Mouse (Mus musculus) heart, postnatal 25 days (tissue): Measurements from ENCODE around the gene Camk2n1. TPM values are rescaled to one million over a fixed set of nuclear protein-coding genes. Genes with fewer than 3 reads are reported as not detected.
A peak's percentile ranks its signal among the peaks of the same experiment; 100 is the strongest.
"Not testable (repeated sequence)": the region's sequence is repeated elsewhere in the genome, so short reads cannot be mapped to it uniquely, and the experiment has no call there.

Source experiments
- DNase-seq: peaks from one replicate; pipeline ENCODE4 v3.0.0; 2022; ENCODE audit warnings: low spot score
- intact Hi-C: fragments of 180-260 bp; cut with DNase I; formaldehyde crosslinking; loops from one replicate; pipeline ENCODE4 v1.15.1; 2025
- total RNA-seq, 2 experiments: library from RNA; stranded (reverse); gene quantifications; 2 replicates each; pipeline ENCODE4 v1.2.3; 2021

Gene Camk2n1
- 10 to 100 TPM in 1 of 2 experiments, 1 to 10 TPM in 1; 9.6 to 11.2 TPM for total RNA-seq

DNA sequence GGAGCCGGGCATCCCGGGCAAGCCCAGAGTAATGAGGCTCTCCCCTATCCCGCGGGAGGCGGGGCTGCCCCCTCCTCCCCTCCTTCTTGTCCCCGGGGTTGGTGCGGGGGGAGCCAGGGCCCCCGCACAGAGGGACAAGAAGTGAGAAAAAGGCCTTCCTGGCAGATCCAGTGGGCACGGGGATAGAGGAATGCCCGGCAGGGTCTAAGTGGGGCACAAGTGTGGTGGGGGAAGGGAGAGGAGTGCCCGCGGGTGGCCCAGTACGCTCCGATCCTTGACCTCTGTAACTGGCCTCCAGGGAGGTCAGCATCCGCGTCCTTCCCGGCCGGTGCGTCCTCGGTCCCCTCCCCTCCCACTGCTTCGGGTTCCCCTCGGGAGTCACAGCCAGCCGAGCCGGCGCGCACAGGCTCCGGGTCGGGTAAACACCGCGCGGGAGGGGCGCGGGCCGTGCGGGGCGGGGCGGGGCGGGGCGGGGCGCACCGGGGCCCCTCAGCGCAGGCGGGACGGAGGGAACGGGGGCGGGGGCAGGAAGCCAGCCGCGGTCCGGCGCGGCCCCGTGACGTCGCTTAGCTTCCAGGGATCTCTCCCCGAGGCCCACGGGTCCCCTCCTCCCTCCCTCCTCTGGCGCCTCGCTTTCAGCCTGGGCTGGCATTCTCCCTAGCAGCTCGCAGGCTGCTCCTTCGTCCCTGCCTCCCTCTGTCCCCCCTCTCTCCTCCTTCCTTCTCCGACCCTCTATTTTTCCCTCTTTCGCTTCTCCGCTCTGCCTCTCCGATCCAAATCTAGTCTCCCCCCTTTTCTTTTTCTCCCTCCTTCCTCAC is at the start of gene Camk2n1:
Camk2n1 (plus strand) TSS at position 562 of the 818 bp plus-strand sequence.
- intact Hi-C loops: no loop called here
- peak; percentile 78 for DNase-seq

DNA sequence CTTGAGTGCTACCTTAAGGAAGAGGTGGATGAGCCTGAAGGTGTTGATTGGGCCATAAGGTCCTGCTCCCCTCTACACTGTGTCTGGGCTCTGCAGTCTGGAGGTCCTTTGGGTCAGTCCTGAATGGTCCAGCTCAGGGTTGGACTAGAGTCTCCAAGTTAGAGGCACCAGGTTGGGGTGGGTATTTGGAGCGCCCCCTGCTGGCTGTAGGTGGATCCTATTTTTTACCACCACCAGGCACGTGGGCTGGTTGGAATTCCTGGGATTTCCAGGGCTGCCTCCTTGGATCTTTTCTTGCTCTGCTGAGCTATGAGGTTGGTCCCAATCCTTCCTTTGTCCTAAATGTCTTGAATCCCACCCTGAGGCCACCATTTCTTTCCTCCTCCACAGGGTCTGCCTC is 49.3 kb upstream of the Camk2n1 start:
- no peak for DNase-seq
- intact Hi-C loops: no loop called here

DNA sequence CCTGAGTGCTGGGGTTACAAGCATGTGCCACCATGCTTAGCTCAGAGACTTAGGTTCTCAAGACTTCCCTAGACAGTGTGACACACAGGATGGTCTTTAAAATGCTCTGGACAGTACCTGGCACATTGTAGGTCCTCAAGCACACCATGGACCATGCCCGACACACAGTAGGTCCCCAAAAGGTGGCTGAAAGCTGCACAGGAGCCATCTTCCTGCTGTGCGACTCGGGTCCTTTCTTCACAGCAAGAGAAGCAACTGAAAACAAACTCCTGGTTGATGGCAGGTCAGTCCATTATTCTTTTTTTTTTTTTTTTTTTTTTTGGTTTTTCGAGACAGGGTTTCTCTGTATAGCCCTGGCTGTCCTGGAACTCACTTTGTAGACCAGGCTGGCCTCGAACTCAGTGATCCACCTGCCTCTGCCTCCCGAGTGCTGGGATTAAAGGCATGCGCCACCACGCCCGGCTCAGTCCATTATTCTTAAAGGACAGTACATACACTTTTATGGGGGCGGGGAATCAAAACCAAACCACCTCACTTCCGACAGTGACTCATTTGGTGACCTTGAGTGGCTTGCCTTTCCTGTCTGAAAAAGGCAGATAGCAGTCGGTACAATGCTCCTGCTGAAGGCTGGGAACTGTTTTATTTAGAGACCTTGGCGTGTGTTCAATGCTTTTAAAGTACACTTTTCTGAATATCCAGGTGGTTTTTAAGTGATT is 46.5 kb upstream of the Camk2n1 start:
- no peak for DNase-seq
- intact Hi-C loops: no loop called here

DNA sequence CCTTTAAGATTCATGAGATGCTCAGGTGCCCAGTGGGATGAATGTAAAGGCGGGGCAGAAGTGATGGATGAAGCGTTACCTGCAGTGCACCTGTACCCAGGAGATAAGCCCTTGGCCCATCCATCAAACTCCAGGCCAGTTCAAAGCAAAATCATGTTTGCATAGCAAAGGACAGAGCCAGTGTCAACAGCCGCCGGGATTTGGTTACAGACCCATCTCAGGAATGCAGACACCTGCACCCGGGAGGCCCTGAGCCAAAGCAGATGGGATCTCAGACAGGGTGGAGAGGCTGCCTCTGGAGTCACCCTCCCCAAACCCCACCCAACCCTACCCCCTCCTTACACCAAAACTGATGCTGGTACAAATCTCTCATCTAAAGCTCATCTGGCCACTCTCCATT is 43.1 kb upstream of the Camk2n1 start:
- intact Hi-C loops: no loop called here
- no peak for DNase-seq

DNA sequence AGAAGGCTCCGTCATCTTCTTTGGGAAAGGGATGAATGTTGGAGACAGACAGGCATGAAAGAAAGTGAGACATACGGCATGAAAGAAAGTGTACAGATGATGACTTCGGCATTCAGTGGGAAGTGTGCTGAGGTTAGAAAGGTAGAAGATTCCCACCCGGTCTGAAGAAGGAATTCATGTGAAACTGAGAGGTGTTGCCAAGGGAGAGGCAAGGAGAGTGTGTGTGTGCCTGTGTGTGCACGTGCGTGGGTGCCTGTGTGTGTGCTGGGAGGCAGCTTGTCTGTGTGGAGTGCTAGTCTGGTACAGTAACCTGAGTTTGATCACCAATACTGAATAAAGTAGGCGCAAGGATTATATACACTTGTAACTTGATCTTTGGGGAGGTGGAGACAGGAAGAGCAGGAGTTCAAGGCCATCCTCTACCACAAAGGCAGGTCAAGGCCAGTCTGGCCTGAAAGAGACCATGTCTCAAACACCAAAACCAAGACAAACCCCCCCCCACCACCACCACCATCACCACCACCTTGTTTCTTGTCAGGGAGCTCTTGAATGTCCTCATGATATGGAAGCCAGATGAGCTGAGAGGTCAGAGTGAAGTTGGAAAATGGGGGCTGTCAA is 42.5 kb upstream of the Camk2n1 start:
- intact Hi-C loops: no loop called here
- no peak for DNase-seq

DNA sequence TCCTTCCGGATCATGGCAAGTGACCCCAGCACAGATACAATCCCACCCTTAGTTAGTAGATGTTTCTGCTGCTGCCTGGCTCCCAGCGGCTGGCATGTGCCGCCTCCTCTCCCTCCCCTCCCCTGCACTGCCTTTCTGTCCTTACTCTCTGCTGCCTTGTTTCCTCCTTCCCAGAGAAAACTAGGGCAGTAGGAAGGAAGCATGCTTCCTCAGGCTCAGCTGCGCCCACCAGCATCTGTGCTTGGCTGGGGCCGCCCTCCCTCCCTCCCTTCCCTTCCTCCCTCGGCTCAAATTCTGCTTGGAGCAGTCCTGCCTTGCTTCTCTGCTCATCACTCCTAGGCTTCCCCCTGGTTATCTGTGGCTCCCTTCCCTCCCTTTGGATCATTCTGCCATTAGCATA is 39.4 kb upstream of the Camk2n1 start:
- intact Hi-C loops: no loop called here
- DNase-seq: no peak

DNA sequence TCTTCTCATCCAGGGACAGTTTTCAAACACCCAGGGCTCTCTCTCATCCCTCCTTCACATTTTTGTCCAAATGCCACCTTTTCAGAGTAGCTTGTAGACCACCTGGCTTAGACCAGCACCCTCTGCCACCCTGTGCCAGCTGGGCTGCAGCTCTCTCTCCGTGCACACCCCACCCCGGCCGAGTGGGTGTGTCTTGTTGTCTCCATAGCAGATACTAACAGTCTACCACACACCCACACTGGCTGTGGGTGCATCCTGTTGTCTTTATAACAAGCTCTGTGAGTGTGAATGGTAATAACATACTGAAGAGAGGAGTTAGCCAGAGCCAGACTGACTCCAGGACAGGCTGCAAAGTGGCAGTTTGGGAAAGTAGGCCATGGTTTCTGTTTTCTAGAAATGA is 38.1 kb upstream of the Camk2n1 start:
- intact Hi-C loops: no loop called here
- DNase-seq: no peak

DNA sequence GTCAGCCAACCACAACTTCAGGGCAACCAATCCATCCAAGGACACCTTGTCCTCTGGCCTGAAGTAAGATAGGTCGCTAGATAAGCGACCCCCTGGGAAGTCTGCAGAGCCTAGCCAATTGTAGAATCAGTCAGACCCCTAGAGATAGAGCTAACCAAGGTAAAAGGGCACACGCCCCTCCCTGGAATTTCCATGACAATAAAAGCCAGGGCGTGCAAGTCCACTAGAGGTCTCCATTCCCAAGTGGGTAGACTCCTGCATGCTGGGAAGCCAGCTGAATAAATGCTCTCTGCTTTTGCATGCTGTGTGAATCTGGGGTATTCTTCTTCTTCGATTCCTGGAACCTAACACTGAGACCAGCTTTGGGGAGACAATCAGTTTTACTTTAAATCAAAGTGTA is 37.7 kb upstream of the Camk2n1 start:
- DNase-seq: no peak
- intact Hi-C loops: no loop called here

DNA sequence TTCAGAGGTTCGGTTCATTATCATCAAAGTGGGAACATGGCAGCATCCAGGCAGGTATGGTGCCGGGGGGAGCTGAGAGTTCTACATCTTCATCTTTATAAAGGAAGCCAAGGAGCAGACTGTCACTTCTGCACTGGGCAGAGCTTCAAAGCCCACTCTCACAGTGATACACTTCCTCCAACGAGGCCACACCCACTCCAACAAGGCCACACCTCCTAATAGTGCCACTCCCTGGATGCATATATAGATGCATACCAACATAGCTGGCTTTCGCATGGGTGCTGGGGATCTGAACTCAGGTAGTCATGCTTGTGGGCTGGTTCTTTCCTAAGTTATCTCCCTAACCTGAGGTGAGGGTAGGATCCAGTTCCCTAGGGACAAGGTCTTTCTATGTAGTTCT is 36.2 kb upstream of the Camk2n1 start:
- intact Hi-C loops: no loop called here
- DNase-seq: no peak

DNA sequence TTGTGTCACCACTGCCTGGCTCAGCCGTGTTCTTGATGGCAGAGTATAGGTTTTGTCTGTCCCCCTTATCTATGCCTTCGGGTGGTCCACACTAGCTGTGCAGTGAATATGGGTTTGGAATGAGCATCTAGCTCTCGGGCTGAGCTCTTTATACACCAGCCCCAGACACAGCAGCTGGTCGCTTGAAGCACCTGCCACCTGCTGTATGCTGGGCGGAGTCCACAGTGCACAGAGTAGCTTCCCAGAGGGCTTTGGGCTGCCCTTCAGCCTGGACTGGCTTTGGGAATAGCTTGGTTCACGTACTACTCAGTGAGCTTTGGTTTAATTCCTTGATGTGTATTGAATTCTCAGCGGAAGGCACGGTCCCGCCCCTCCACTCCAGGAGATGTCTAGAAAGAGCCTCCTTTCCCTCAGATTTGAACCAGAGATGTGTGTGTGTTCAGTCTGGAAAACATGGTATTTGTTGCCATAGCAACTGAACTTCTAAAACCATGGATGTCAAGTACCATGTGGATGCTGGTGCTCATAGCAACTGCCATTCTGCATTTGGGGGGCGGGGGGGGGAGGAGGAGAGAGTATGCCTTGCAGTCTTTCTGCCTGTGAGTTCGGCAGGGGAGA is 35.7 kb upstream of the Camk2n1 start:
- no peak for DNase-seq

DNA sequence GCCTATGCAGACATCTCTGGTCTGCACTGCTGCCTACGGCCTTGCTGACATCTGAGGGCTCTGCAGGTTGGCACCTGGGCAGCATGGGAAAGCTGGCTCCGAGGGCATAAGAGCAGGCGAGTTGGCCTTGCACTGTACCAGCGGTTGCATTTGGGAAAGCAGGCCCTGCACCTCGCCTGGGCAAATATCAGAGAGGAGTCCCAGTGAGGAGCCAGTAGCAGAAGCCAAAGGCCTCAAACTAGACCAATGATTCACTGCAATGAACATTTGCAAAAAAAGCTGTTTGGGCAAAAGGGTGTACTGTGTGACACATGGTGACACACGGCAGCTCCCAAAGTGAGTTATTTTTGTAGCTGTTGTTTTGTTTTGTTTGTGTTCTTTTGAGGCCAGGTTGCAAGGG is 29.1 kb upstream of the Camk2n1 start:
- intact Hi-C loops: loop anchor here (10.0 kb wide), 1 partner anchor 300 kb away; no protein-coding TSS in a partner anchor
- DNase-seq: no peak

More for the DNA sequence above, 35.7 kb upstream of the Camk2n1 start:
- intact Hi-C loops: no loop called here

DNA sequence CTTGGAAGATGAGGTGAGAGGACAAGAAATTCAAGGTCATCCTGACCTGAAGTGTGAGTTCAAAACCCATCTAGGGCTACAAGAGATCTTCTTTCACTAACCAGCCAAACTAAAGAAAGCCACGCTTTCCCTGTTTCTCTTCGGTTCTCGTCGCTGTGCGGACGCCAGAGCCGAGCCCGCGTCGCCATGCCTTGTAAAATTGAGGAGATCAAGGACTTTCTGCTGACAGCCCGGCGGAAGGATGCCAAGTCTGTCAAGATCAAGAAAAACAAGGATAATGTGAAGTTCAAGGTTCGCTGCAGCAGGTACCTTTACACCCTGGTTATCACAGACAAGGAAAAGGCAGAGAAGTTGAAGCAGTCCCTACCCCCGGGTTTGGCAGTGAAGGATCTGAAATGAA is 28.5 kb upstream of the Camk2n1 start:
- intact Hi-C loops: loop anchor here (1.0 to 10.0 kb wide), 3 partner anchors 43 to 301 kb away; no protein-coding TSS in a partner anchor
- not testable (repeated sequence) for DNase-seq

DNA sequence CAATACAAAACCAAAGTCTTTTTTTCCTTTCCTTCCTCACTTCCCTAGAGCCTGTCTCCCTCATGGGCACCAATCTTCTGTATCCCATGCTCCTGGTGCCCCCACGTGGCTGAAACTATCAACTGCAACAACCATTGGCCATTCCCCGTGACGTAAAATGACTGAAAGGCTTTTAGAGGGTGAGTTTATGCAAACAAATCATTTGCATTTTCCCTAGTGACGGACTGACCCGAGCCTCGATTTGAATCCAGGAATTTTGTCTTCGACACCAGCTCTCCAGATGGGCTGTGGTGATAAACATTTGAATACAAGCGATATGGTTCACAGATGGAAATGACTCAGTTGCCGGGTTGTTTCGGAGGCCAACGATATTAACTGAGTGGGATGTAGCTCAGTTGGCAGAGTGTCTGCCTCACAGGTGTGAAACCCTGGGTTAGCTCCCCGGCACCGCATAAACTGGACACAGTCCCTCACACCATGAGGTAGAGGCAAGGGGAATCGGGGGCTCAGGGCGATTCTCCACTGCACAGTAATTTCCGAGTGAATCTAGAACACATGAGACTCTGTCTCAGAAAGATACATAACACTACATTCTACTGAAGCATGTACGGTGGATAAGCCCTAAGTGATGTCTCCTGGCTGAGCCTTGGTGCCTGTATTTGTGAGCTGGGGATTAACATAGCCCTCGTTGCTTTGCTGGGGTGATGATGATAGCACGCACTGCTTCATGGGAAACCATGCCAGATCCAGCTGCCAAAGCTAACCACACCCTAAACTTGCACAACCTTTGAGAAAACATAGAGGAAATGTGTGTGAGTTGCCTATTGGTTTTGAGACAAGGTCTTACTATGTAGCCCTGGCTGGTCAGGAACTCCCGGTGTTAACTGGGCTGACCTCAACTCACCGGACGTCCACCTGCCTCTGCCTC is 27.1 kb upstream of the Camk2n1 start:
- intact Hi-C loops: loop anchor here (1.0 to 10.0 kb wide), 3 partner anchors 44 to 302 kb away; no protein-coding TSS in a partner anchor
- peak; percentile 61 for DNase-seq

DNA sequence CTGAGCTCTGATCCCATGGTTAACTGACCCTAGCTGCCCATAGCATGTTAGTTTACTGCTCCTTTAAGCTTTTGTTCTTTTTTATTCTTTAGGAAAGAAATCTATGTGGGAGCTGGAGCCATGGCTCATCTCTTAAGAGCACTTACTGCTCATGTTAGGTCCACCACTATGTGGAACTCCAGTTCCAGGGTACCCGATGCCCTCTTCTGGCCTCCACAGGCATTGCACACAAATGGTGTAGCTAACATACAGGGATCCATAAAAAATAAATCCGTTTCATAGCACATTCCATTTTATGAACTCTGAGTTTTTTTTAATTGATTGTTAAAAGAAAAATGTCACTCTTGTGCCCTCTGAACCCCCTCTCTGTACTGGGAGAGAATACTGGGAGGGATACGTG is 24.3 kb upstream of the Camk2n1 start:
- intact Hi-C loops: loop anchor here (10.0 kb wide), 1 partner anchor 305 kb away; no protein-coding TSS in a partner anchor
- DNase-seq: no peak

DNA sequence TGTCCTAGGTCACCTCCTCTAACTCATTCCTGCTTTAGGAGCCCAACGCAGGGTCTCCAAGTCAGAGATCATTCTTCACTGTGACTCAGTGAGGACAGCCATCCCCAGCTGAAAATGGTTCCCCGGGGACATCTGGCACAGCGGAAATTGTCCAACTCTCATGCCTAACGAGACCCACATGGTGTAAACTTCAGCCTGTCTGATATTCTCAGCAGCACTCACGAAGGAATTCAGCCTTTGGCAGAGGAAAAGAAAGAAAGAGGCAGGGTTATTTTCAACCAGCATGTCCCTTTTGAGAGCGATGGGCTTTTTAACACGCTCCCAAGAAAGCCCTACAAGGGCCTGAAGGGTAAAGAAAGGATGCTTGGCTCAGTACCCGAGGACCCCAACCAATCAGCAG is 22.8 kb upstream of the Camk2n1 start:
- intact Hi-C loops: no loop called here
- no peak for DNase-seq

DNA sequence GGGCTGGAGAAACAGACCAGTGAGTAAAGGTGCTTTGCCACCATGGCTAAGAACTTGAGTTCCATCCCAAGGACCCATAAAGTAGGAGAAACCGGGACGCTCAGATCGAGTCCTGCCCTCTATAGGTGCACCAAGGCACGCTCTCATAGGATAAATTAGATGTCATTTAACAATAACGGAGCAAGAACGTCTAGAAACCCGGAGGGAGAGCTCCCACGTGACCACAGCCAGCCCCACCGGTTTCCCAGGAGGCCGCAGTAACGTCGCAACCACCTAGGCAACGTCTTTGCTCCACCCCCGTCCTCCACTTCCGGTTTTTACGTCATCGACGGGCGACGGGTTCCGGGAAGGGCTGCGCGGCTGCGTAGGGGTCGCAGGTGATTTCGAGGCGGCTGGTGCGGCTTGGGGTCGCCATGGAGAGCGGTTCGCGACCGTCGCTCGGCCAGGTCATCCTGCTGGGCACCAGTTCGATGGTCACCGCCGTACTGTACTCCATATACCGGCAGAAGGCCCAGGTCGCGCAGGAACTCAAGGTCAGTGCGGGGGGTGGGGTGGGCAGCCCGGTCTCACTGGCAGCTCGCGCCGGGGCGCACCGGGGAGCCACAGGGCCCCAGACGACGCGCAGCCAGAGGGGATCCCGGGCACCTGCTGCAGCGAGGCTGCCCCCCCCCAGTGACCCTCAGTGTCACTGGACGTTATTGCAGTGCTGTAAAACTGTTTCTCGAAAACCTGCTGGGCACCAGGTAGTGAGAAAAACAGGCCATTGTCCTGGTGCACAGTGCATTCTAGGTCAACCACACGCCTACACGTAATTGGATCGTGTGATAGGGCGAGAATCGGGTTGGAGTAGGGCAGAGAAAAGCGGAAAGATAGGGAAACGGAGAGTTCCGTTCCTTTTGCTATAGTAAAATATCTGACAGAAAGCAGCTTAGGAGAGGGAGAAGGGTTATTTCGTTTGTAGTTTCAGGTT is 19.5 kb upstream of the Camk2n1 start, which contains the start of gene Mul1:
Mul1 (plus strand) TSS at position 325 of the 970 bp plus-strand sequence.
- intact Hi-C loops: no loop called here
- peak; percentile 86 for DNase-seq

DNA sequence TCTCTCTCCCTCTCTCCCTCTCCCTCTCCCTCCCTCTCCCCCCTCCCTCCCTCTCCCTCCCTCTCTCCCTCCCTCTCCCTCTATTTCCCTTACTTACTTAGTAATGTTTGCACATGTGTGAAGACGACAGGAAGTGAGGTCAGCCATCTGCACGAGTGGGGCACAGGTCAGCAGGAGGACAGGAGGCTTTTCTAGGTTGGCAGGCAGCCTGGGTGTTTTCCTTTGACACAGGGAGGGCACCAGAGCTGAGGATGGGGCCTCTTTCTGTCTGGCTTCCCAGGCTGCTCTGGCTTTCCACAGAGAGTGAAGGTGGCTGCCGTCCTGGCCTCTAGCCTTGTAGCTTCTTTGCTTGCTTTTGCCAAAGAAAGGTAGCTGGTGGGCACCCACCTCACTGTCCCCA is 14.1 kb upstream of the Camk2n1 start:
- intact Hi-C loops: no loop called here
- no peak for DNase-seq

DNA sequence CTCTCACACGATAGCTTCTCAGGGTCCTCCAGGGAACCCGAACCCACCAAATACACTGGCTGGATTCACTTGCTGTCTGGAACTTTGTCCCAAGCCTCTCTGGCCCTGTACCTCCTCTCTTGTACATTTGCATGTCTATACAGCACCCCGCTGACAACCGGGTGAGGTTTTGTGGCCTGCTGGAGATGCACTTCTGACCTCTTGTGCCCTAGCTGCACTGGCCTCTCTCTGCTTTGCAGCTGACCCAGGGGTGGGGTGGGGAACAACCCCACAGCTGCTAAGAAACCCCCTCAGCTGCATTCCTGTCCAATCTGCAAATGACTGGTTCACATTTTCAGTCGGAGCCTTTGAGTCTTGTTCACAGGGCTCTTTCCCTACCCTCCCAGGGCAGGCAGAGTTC is 9.2 kb upstream of the Camk2n1 start:
- intact Hi-C loops: loop anchor here (5.0 kb wide), 1 partner anchor 62 kb away; no protein-coding TSS in a partner anchor
- no peak for DNase-seq
